Mouse (Mus musculus): ENCODE results near the gene Cib2. TPM values are rescaled to one million over a fixed set of nuclear protein-coding genes. Genes with fewer than 3 reads are reported as not detected.

Cib2 gene
- polyA plus RNA-seq, 1 experiment from 2014 or later, result 0.99 TPM

DNA sequence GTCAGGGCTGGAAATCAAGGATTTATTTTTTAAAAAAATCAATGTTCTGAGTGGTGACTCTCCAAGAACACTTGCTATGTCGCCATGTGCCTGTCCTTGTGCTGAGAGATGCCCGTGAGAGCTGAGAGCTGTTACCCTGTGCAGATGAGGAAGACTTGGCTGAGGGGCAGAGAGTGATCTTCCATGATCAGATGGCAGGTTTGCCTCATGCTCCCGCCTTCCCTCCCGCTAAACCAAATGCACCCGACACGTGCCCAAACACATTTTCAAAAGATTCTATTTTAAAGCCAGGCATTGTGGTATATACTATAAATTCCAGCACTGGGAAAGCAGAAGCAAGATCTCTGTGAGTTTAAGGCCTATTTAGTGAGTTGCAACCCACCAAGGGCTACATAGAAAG lies 29.2 kb downstream of the Cib2 start:
- TF ChIP-seq EP300 (IDR thresholded peaks at IDR 0.05; ENCODE audit: low read depth), result no peak
- no peak for TF ChIP-seq CTCF (IDR thresholded peaks at IDR 0.05; ENCODE audit: low read depth)
- no peak overlapping the region for H3K9ac ChIP-seq (replicated peaks)

DNA sequence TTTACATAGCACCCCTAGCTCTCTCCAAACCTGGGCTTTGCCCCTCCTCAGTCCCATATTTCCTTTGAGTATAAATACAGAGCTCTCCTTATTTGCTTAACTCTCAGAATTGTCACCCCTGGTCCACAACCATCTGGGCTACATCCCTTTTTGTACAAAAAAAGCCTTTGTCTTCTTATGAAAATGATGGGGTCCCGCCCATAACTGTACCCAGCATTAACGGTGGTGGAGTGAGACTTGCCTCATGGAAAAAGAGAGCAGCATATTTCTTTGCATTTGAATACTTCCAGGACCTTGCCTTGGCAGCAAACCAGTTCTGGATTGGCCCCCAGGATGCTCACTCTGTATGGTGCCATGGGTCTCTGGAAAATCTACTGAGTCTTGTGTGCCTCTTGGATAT lies 30.1 kb downstream of the Cib2 start:
- H3K36me3 ChIP-seq (replicated peaks; ENCODE audit: insufficient read depth, low read length), result no peaks in the 10 kb centered on the region
- no peak for TF ChIP-seq CTCF (IDR thresholded peaks at IDR 0.05; ENCODE audit: low read depth)
- TF ChIP-seq EP300 (IDR thresholded peaks at IDR 0.05; ENCODE audit: low read depth), result no peak
- no peak overlapping the region for H3K4me2 ChIP-seq (ENCODE audit: low read depth, low read length)
- no peaks in the 10 kb centered on the region for H3K27me3 ChIP-seq (ENCODE audit: insufficient read depth, low read length)
- H3K9ac ChIP-seq (replicated peaks), result no peak overlapping the region
- no peak overlapping the region for H3K27ac ChIP-seq (ENCODE audit: low read depth)
- H3K4me3 ChIP-seq (ENCODE audit: low read depth, low read length), result no peak overlapping the region
- no peak for ATAC-seq
- no peaks in the 10 kb centered on the region for H3K9me3 ChIP-seq (ENCODE audit: low read length)
- WGBS (ENCODE audit: insufficient replicate concordance), result 65% methylated on average over 2 of the region's 2 CpGs
- DNase-seq, result no peak
- H3K4me1 ChIP-seq (ENCODE audit: insufficient read depth), result no peaks in the 10 kb centered on the region

More for the DNA sequence above, 29.2 kb downstream of the Cib2 start:
- ATAC-seq (no peak), DNase-seq (no peak)
- 80% methylated on average over 6 of the region's 6 CpGs for WGBS (ENCODE audit: insufficient replicate concordance)
- no peak overlapping the region for H3K4me2 ChIP-seq (ENCODE audit: low read depth, low read length)
- no peaks in the 10 kb centered on the region for H3K27me3 ChIP-seq (ENCODE audit: insufficient read depth, low read length)
- no peaks in the 10 kb centered on the region for H3K4me1 ChIP-seq (ENCODE audit: insufficient read depth)
- no peak overlapping the region for H3K27ac ChIP-seq (ENCODE audit: low read depth)
- no peak overlapping the region for H3K4me3 ChIP-seq (ENCODE audit: low read depth, low read length)
- H3K36me3 ChIP-seq (replicated peaks; ENCODE audit: insufficient read depth, low read length), result no peaks in the 10 kb centered on the region
- no peaks in the 10 kb centered on the region for H3K9me3 ChIP-seq (ENCODE audit: low read length)

DNA sequence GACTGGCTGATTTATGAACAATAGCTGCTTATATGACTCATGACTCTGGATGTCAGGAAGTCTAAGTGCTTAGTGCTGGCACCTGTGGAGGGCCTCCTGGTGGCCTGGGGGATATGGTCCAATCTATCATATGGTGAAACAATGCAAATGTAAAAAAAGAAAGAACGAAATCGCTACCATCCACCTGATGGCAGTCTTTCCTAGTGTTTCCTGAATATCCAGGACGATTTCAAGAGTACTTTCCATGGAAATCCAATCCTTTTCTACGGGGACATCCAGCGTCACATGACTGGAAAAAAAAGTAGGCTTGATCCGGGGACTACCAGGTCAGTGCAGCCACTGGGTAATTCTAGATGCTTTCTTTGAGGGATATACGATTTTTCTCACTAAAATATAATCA lies 32.3 kb downstream of the Cib2 start:
- Histone ChIP-seq H3K4me2 (ENCODE audit: low read depth, low read length) (no peak overlapping the region), H3K4me3 (ENCODE audit: low read depth, low read length) (no peak overlapping the region), H3K9ac (replicated peaks) (no peak overlapping the region), H3K9me3 (ENCODE audit: low read length) (no peaks in the 10 kb centered on the region), H3K27ac (ENCODE audit: low read depth) (no peak overlapping the region), H3K4me1 (ENCODE audit: insufficient read depth) (no peaks in the 10 kb centered on the region), H3K27me3 (ENCODE audit: insufficient read depth, low read length) (no peaks in the 10 kb centered on the region), H3K36me3 (replicated peaks; ENCODE audit: insufficient read depth, low read length) (no peaks in the 10 kb centered on the region)
- no peak for DNase-seq
- TF ChIP-seq EP300 (IDR thresholded peaks at IDR 0.05; ENCODE audit: low read depth) (no peak), CTCF (IDR thresholded peaks at IDR 0.05; ENCODE audit: low read depth) (no peak)
- no peak for ATAC-seq
- WGBS (ENCODE audit: insufficient replicate concordance), result 64% methylated on average over 7 of the region's 7 CpGs

DNA sequence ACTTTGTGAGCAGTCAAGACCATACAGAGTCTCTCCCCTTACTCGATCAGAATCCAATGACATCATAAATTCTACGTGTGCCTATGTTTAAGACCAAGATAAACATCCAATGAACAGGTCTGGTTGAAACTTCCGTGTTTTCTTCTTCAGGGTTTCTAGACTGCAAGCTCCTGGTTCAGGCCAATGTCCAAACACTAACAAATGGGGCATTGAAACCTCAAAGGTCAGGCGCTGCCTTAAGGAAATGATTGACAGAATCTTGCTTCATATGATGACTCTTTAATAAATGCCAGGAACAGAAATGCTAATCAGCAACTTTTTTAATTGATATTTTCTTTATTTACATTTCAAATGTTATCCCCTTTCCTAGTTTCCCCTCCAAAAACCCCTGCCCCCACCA lies 39.7 kb downstream of the Cib2 start:
- no peaks in the 10 kb centered on the region for H3K9me3 ChIP-seq (ENCODE audit: low read length)
- no peak for DNase-seq
- no peaks in the 10 kb centered on the region for H3K36me3 ChIP-seq (replicated peaks; ENCODE audit: insufficient read depth, low read length)
- H3K4me1 ChIP-seq (ENCODE audit: insufficient read depth), result no peaks in the 10 kb centered on the region
- no peak overlapping the region for H3K27ac ChIP-seq (ENCODE audit: low read depth)
- ATAC-seq, result no peak
- no peaks in the 10 kb centered on the region for H3K27me3 ChIP-seq (ENCODE audit: insufficient read depth, low read length)
- TF ChIP-seq EP300 (IDR thresholded peaks at IDR 0.05; ENCODE audit: low read depth), result no peak
- TF ChIP-seq CTCF (IDR thresholded peaks at IDR 0.05; ENCODE audit: low read depth), result no peak
- 56% methylated on average over 4 of the region's 4 CpGs for WGBS (ENCODE audit: insufficient replicate concordance)
- no peak overlapping the region for H3K4me2 ChIP-seq (ENCODE audit: low read depth, low read length)
- H3K9ac ChIP-seq (replicated peaks), result no peak overlapping the region
- no peak overlapping the region for H3K4me3 ChIP-seq (ENCODE audit: low read depth, low read length)

DNA sequence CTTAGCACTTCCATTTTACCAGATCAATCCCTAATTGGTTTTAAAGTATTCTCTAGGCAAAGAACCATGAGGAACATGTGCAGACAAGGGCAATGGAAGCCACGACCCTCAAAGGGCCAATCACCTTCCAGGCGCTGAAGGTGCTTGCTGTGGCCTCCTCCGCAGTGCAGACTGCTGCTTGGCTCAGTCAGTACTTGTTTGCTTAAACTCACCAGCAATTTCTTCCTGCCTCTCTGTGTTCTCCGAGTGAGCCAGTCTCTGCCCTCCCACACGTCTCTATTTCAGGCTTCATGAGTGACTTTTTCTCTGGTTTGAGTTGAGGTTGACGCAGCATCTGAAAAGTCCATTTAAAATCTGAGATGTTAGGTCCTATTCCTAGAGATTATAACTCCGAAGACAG lies 41.1 kb downstream of the Cib2 start:
- H3K4me2 ChIP-seq (ENCODE audit: low read depth, low read length), result no peak overlapping the region
- 54% methylated on average over 7 of the region's 7 CpGs for WGBS (ENCODE audit: insufficient replicate concordance)
- no peaks in the 10 kb centered on the region for H3K4me1 ChIP-seq (ENCODE audit: insufficient read depth)
- no peak for TF ChIP-seq EP300 (IDR thresholded peaks at IDR 0.05; ENCODE audit: low read depth)
- no peaks in the 10 kb centered on the region for H3K36me3 ChIP-seq (replicated peaks; ENCODE audit: insufficient read depth, low read length)
- no peak overlapping the region for H3K9ac ChIP-seq (replicated peaks)
- H3K27me3 ChIP-seq (ENCODE audit: insufficient read depth, low read length), result no peaks in the 10 kb centered on the region
- no peak overlapping the region for H3K4me3 ChIP-seq (ENCODE audit: low read depth, low read length)
- DNase-seq, result no peak
- no peaks in the 10 kb centered on the region for H3K9me3 ChIP-seq (ENCODE audit: low read length)
- ATAC-seq, result no peak
- no peak overlapping the region for H3K27ac ChIP-seq (ENCODE audit: low read depth)

GRCm38 (mm10) chr9:54515991-54516390 lies 44.0 kb downstream of the Cib2 start:
- H3K36me3 ChIP-seq (replicated peaks; ENCODE audit: insufficient read depth, low read length), result no peaks in the 10 kb centered on the region
- H3K27me3 ChIP-seq (ENCODE audit: insufficient read depth, low read length), result no peaks in the 10 kb centered on the region
- H3K27ac ChIP-seq (ENCODE audit: low read depth), result no peak overlapping the region
- DNase-seq (no peak), ATAC-seq (no peak)
- H3K9me3 ChIP-seq (ENCODE audit: low read length), result no peaks in the 10 kb centered on the region
- H3K4me1 ChIP-seq (ENCODE audit: insufficient read depth), result no peaks in the 10 kb centered on the region
- TF ChIP-seq EP300 (IDR thresholded peaks at IDR 0.05; ENCODE audit: low read depth), result no peak
- TF ChIP-seq CTCF (IDR thresholded peaks at IDR 0.05; ENCODE audit: low read depth), result no peak
- no peak overlapping the region for H3K4me2 ChIP-seq (ENCODE audit: low read depth, low read length)
- 81% methylated on average over 2 of the region's 2 CpGs for WGBS (ENCODE audit: insufficient replicate concordance)
- H3K4me3 ChIP-seq (ENCODE audit: low read depth, low read length), result no peak overlapping the region
- H3K9ac ChIP-seq (replicated peaks), result no peak overlapping the region

- peak overlapping the region; percentile 76 for H3K4me2 ChIP-seq (ENCODE audit: low read depth, low read length)
- peak; percentile 10 for ATAC-seq
- no peaks in the 10 kb centered on the region for H3K36me3 ChIP-seq (replicated peaks; ENCODE audit: insufficient read depth, low read length)
- DNase-seq, result peak; percentile 45
- whole genome bisulfite sequencing (ENCODE audit: insufficient replicate concordance), result 20% methylated on average over 12 of the region's 12 CpGs
- peaks cover 8% of the 10 kb centered on the region; the same call in 1 of the 2 replicates for H3K4me1 ChIP-seq (ENCODE audit: insufficient read depth)
- H3K9me3 ChIP-seq (ENCODE audit: low read length), result no peaks in the 10 kb centered on the region
- no peak for TF ChIP-seq CTCF (IDR thresholded peaks at IDR 0.05; ENCODE audit: low read depth)
- H3K9ac ChIP-seq (replicated peaks), result no peak overlapping the region; the same call in 1 of the 2 replicates
- H3K4me3 ChIP-seq (ENCODE audit: low read depth, low read length), result peak overlapping the region; percentile 68
- peaks cover 13% of the 10 kb centered on the region; the same call in 1 of the 2 replicates for H3K27me3 ChIP-seq (ENCODE audit: insufficient read depth, low read length)
- H3K27ac ChIP-seq (ENCODE audit: low read depth), result peak overlapping the region; percentile 87
Measured at GRCm38 (mm10) chr9:54502873-54503272, 57.1 kb downstream of the Cib2 start.
